Mouse (Mus musculus) megakaryocyte progenitor cell, adult 5-6 weeks (primary cell): ENCODE measurements at regions not wholly inside any gene's neighbourhood (a gene's known extent, or its start where the extent isn't known, plus 50 kb on each side); places are given as distances from the start of the nearest gene placed in this dataset.

Experiments used
- ATAC-seq: replicated peaks from 2 replicates; pipeline ENCODE4 v1.8.0; 2016; ENCODE audit warnings: mild to moderate bottlenecking, moderate TSS enrichment, inconsistent platforms; ENCODE audit not compliant: poor library complexity

DNA sequence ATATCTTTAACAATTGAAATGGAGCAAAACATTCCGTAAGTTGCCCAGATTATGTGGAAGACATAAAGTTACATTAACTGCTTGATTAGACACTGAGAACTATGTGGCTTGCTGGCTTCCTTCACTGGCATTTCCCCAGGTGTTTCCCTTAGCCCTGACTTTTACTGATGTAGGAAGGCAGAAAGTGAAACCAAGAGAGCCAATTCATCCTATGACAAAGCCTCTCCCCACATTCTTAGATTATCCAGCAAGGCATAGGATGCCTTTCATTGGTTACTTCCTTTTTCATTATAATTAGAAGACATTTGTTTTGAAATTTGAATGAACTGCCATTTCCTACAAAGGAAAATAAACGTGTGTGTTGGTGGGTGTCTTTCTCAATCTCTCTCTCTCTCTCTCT is 72.1 kb downstream of the Cdc42ep3 start:
- ATAC-seq = peak; percentile 90

DNA sequence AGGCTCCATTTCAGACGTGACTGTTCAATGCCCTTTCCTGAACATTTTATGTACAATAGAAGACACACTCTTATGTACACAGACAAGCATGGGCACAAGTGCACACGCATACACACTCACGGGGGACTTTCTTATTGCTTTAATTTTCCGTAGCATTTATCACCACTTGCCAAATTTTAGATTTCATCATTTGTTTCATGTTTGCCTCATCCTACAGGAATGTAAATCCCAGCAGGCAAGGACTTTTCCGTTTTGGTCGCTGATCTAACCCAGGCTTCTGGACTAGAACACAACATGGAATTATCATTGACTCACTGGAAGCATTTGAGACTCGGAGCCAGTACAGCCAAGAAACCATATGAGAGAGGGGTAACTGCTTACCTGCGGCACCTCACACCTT is 81.3 kb downstream of the Cdc42ep3 start:
- no peak for ATAC-seq

DNA sequence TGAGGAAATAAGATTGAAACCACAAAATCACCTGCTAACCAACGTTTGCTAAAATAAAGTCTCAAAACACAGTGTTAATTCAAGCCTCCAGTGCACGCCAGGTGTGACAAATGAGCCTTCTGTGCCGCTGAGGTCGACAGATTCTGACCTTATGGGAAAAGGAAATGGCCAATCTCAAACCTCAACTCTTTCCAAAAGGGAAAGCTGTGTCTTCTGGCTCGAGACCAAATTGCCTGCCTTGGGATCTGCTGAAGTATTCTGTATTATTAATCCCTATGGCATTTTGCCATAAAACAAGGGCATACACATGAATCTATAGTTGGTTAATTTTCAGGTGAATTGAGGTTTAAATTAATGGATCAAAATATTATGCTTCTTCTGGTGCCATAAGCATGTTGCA is 95.2 kb downstream of the Cdc42ep3 start:
- no peak for ATAC-seq

DNA sequence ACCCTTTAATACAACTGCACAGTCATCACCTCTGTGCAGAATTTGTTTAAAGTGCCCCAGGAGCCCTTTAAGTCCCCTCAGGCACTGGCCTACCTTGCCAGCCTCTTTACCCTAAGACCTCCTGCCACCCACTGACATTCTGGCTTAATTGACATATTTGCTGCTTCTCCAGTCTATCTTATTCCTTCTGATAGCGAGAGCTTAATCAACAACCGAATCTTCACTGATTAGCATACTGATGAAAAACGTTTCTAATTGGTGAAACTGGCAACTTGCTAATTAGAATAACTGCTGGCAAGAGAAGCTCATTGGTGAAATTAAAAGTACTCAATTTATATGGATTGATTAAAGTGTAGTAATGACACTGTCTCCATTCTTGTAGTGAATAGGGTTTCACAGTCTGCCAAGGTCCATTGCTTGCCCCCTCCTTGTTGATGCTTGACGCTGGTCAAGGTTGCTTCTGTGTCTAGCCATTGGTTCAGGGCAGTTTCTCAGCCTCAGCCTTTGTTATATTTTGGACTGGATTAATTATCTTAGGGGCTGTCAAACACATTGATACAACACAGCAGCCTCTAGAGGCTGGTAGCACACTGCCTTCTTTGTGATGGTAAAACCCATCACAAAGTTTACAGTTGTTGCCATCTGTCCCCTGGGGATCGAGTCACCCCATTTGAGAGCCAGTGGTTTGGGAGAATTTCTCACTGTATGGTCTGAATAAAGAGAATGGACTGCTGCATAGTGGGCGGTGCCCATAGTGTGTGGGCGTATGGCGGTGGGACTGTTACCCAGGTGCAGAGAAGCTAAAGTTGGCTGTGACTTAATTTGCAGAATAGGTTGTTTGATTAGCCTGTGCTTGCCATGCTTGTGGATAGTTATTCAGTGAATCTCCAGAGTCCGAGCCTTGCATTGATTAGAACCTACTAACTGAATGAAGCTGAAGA is 107.7 kb downstream of the Cdc42ep3 start:
- no peak for ATAC-seq

DNA sequence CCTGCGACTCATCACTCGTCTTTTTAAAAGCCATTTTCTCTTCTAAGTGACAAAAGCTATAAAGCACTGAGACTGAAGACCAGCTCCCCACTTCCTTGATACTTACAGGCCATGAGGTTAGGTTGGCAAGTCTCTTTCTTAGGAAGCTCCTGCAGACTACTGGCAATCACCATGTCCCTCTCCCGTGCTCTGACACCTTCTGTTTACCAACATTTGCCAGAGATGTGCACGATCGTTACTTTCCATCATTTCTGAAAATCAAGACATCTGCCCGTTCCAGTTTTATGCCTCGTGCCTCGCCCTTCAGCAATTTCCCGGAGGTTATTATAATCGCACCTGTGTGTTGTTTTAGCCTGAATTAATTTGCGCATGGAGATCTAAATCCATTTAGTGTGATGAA is 110.8 kb downstream of the Cdc42ep3 start:
- no peak for ATAC-seq

DNA sequence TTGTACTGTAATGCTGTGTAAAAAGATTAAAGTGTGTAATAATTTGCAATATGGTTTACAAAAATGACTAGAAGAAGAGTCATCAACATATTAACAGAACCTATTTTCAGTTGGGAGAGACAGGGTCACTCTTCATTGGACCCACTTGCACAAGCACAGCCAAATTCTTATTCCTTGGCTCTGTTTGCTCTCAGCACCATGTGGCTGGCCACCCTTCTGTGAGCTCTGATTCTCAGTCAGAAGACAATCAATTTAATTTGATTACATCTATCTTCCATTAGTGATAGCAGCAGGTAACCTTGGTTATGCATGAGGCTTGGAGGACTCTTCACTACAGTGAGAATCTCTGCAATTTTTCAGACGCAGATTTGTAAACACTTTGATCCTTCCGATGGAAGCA is 111.5 kb downstream of the Cdc42ep3 start:
- ATAC-seq = no peak

- no peak for ATAC-seq
These were observed 113.4 kb downstream of the Cdc42ep3 start for GRCm38 (mm10) chr17:79241489-79241888.

- peak; percentile 81 for ATAC-seq
These were observed 118.6 kb downstream of the Cdc42ep3 start for GRCm38 (mm10) chr17:79236244-79236781.

DNA sequence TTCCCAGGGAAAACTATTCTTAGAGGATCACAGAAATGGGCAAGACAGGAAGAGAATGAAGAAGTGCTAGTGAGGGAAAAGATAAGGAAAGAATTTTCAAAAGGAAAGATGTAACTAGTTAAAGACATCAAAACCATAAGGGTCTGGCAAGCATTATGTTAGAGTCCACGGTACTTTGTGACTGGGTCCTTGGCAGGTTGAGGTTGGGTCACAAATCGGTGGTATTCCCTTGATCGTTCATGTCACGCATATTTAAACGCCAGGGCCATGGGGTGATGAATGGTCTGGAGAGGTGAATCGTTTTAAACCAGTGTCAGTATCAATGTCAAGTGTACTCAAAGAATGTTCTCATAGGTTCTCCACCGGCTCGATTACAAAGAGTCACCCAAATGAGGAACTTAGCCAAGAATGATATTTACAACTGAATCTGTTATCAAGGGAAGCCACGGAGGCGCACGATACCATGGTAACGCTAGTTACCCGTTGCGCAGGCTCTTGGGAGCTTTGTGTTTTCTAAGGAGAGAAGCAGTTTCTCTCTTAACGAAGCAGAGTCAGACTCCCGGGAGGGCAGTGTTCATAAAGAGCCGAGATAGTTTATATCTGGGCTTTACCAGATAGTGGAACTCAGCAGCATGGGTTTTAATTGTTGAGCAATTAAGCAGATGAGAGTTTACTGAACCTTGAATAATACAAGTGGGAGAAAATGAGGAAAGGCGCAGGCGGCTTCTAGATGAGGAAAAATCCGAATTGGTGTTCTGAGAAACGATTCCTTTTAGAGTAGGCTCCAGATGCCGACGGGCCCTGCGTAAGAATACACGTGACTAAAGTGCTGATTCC is 124.0 kb downstream of the Cdc42ep3 start:
- ATAC-seq = peak; percentile 94

- peak; percentile 52; the same call in 1 of the 2 replicates for ATAC-seq
These were observed 148.3 kb downstream of the Cdc42ep3 start for GRCm38 (mm10) chr17:79206563-79206962.

- ATAC-seq = no peak
These were observed 148.8 kb downstream of the Cdc42ep3 start for GRCm38 (mm10) chr17:79206111-79206510.

DNA sequence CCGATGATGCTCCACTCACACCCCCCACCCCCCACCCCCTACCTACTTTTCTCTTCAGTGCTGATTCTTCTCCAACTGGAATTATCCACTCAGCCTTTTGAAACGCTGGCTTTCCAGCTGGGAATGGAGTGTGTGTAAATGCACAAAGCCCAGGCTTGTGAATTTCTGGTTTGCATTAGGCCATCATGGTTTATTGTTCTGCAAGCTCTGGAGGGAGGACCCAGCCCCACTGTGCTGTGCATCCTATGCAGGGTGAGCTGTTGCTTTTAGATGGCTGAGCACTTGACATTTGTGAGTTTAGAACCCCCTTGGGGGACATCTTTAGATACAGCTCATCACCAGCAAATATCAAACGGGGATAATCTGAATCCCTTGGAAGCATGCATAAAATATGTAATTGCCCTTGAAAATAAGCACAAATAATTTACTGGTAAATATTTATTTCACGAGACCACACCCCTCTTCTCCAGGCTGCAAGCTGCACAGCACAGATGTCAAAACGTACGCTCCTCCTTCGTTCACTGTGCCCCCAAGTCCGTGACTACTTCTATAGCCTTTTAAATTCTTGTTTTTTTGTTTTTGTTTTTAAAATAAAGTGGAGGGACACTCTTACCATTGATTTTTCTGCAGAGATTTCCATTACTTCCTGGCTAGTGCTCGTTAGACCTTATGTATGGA is 148.2 kb downstream of the Qpct start:
- no peak for ATAC-seq

DNA sequence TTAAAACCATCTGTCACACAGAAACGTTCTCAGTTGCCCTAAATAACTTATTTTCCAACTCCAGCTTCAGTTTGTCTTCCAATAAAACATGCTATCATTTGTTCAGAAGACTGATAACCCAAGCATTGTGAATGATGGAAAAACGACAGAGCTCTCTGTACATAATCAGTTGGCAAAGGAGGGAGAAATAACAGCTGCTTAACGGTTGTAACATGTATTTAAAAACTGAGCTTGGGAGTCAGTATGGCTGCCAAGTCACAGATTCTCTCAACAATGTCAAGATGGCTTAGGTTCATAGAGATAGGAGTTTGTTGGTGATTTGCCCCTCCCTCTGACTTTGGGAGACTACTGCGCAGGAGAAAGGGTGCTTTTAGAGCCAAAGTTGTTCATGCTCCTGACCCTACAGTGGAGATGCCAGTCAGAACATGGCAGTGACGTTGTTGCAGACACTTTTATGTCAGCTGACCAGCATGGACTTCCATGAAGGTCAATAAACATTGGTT is 140.2 kb downstream of the Qpct start:
- no peak for ATAC-seq

- ATAC-seq = no peak
These were observed 136.6 kb downstream of the Qpct start for GRCm38 (mm10) chr17:79188282-79188681.

GRCm38 (mm10) chr17:79180277-79181130 is 128.8 kb downstream of the Qpct start:
- ATAC-seq = no peak

DNA sequence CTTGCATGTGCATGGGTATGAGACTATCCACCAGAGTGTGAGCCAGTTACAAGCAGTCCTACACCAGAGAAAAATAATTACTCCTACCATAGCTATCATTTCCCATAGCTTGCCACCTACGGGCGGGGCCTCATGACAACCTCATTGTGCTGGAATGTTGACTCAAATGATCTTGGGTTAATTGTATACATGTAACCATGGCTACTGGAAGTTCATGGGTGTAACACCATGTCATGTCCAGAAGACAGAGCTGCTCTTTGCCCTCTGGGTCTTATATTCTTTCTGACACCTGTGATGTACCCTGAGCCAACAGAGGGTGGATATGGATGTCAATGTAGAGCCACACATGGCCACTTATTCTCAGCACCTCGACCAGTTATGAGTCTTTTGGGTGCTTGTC is 125.6 kb downstream of the Qpct start:
- no peak for ATAC-seq

DNA sequence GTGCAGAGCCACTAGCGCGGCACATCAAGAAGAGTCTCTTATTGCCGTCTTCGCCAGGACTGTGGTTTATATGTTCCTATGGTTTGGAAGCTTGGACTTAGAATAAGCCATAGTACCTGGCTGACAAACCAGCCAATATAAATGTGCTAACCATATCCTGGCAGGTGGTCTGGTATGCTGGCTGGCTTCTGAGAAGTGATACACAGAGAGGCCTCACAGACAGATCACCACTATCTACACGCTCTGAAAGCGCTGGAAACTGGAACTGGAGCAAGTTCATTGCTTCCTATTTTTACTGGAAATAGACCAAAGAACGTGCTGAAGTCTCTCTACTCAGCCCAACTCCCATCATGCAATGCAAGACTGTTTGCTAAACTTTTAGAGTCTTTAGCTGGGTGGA is 124.7 kb downstream of the Qpct start:
- no peak for ATAC-seq

DNA sequence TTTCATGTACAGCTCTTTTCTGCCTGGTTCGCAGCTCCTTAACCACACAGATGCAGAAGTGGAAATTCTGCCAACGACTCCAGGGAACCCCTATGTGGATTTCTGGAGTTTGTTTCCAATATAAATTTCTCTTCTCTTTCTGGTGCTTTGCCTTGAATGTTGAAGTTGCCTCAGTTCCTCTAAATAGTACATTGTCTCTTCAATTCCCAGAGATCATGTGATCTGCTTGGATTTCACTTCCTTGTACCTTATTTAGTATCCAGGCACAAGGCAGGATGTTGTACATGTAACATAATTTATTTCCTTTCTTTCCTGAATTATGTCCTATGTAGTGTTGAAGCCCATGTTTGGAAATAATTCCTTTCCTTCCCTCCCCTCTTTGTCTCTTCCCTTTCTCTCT is 123.7 kb downstream of the Qpct start:
- no peak; the same call in 1 of the 2 replicates for ATAC-seq

GRCm38 (mm10) chr17:79172328-79172727 is 120.6 kb downstream of the Qpct start:
- ATAC-seq = no peak

DNA sequence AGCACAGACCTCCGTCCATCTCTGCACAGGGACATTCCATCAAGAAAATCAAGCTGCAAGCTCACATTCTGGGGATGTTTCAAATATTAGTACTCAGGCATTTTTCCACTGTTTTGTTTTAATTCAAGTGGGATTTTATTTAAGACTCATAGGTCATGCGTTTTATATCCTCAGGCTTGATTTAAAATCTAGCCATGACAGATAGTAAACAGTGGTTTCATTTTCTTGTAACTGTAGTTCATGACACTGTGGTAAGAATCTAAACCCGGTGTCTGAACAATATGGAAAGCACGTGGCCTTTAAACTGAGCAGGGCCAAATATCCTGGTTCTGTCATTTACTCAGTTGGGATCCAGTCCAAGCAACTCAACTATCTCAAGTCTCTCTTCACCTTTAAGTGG is 119.0 kb downstream of the Qpct start:
- ATAC-seq = no peak
